ENCODE assay signal across 8 mouse cellular contexts in genomic region chr2:132029646-132030417, GRCm38 (mm10). TPM values are rescaled to one million over a fixed set of nuclear protein-coding genes. Genes with fewer than 3 reads are reported as not detected.
A peak's percentile ranks its signal among the peaks of the same experiment; 100 is the strongest.
DNase-seq lines count a peak whose midpoint lies in the region; ATAC-seq lines count a peak whose summit lies in the region.

Gene Rassf2 (minus strand): TSS chr2:132030258.

- WGBS in hindbrain, embryonic 14.5 days: under 1% methylated on average over 34 of the region's 48 CpGs

- peak; percentile 93 for ATAC-seq in hindbrain, embryonic 14.5 days (ENCODE audit: low FRiP score)

- no peaks in the 10 kb centered on the region for H3K9me3 ChIP-seq in hindbrain, embryonic 14.5 days (ENCODE audit: control insufficient read depth, low read length)

- H3K27me3 ChIP-seq in hindbrain, embryonic 14.5 days (ENCODE audit: control insufficient read depth, insufficient read depth, low read length): no peaks in the 10 kb centered on the region

- peak within 1 kb of the TSS; percentile 75 for H3K4me2 ChIP-seq in hindbrain, embryonic 14.5 days (replicated peaks)

- H3K36me3 ChIP-seq in hindbrain, embryonic 14.5 days (replicated peaks; ENCODE audit: control insufficient read depth, insufficient read depth): no peaks in the 10 kb centered on the region

- H3K4me1 ChIP-seq in hindbrain, embryonic 14.5 days (replicated peaks; ENCODE audit: control insufficient read depth, insufficient read depth, low read length): peaks cover 30% of the 10 kb centered on the region

- peak within 1 kb of the TSS; percentile 80 for H3K9ac ChIP-seq in hindbrain, embryonic 14.5 days

- peak within 1 kb of the TSS; percentile 58 for H3K4me3 ChIP-seq in hindbrain, embryonic 14.5 days (replicated peaks; ENCODE audit: low read length)

- DNase-seq in R1 (ENCODE audit: low read depth, low spot score): peak; percentile 98
- DNase-seq in cerebellum, postnatal 14 days: peak; percentile 75 to 77
- DNase-seq in frontal cortex, postnatal 36 days (ENCODE audit: low spot score in 2 of 2): peak; percentile 67 to 71
- peak; percentile 82 for DNase-seq in hindbrain, embryonic 14.5 days (ENCODE audit: low spot score)
- DNase-seq in left cerebral cortex, adult 18-20 months (ENCODE audit: low spot score in 2 of 2): peak; percentile 69 to 75
- DNase-seq in lung, postnatal 4 days: peak; percentile 87 to 91
- DNase-seq in right cerebral cortex, adult 18-20 months: peak; percentile 89
- DNase-seq in urinary bladder, adult 2 months (ENCODE audit: low spot score): peak; percentile 55

- peak within 1 kb of the TSS; percentile 92 for H3K27ac ChIP-seq in hindbrain, embryonic 14.5 days

RNA-seq across cellular contexts. Expression of gene Rassf2, which starts in this region (rescaled TPM):
- polyA plus RNA-seq in hindbrain, embryonic 14.5 days (2014; fragmentation: Nextera tagmentation; extraction: Ambion mirVana): 28.2 and 29.0 TPM in 2 replicates
- total RNA-seq in left cerebral cortex, adult 18-20 months (2021): 10 to 100 TPM; 42.8 to 47.5 TPM
- 6.6 and 13.8 TPM in 2 replicates for polyA plus RNA-seq in urinary bladder, adult 2 months (2012; rRNA removed)

Comparison
In these comparisons a context has a peak if more than half of its experiments do, and no peak if none do; other contexts are left out.
1. Peak in every context shown above with its lines: DNase-seq, ATAC-seq, H3K4me3 ChIP-seq and H3K27ac ChIP-seq.